Mouse (Mus musculus) right cerebral cortex, postnatal 14 days (tissue): ENCODE data around the gene Tbce.
"Not testable (repeated sequence)": the region's sequence is repeated elsewhere in the genome, so short reads cannot be mapped to it uniquely, and the experiment has no call there.

Source experiments
- DNase-seq: peaks from one replicate; pipeline ENCODE4 v3.0.0; 2022

Tbce gene

DNA sequence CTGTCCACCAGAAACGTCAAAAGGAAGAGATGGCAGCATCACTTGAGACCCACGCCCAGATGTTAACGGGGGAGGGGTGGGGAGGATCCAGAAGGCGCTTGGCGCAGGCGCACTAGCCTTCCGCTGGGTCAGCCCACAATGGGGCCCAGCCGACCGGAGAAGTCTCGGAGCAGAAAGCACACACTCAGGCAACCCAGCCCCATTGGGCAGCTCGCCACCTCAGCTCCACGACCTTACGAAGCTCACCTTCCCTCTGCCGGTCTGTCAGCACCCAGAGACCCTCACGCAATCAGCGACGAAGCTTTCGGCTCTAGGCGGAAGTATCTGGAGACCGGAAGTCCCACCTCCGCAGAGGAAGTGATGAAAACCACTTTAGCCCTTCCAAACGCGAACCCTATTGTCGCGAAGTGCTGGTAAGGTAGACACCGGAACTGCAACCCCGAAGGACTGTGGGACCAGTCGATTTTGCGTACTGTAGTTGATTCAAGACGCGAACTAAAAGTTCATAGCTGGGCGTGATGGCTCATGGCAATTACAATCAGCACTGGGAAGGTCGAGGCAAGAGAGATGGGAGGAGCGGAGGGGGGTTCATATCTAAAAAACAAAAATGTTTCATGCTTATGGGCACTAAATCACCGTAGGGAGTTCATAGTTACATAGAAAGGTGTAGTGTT lies at the start of gene Tbce:
Gene Tbce, minus strand, starts transcription at position 347 of the 674 bp plus-strand sequence.
- DNase-seq, result peak; percentile 91

DNA sequence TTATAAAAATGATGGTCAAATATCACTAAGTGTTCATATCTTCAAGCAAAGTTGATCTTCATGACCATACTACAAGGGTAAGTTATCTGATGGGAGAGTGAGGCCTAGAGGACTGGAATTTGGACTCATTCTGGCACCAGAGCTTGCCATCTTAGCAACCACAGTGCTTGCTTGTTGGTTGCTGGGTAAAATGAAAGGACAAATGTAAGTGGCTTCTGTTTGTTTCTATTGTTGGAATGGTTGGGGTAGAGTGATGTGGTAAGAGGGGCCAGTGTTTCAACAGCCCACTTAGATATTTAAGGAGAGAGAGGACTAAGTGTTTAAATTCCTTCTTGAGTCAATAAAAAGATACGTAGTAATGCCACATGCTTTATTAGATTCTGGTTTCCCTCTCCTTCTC lies 49.2 kb upstream of the Tbce start:
- no peak for DNase-seq

DNA sequence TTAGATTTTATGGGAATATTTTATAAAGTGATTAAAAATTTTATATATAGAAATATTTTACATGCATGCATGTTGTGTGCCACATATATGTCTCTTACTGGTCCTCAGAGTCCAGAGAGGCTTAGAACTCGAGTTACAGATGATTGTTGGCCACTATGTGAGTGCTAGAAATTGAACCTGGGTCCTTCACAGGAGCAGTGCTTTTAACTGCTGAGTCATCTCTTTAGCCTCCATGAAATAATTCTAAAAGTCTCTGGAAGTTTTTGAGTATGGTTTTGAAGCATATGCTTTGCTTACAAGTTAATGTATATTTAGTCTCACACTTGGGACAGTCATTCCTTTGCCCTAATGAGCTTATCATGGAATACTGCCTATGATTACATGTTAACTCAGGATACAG lies 35.9 kb upstream of the Tbce start:
- DNase-seq, result no peak

DNA sequence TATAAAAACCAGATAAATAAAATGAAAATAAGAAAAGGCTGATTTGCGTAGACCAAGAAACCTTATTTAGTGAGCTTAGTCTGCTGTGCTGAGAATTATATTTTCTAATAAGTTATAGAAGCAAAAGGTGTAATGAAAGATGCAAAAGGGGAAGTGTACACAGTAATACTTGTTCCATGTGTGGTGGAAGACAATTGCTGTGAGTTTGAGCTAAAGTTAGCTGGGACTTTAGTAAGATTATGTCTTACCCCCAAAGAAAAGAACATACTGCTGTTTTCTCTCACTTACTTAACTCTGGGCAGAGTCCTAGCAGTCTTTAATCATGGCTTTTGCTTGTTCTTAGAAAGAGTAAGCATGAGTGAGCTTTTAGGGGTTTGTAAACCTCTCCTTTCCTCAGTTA lies 34.9 kb upstream of the Tbce start:
- DNase-seq, result no peak

DNA sequence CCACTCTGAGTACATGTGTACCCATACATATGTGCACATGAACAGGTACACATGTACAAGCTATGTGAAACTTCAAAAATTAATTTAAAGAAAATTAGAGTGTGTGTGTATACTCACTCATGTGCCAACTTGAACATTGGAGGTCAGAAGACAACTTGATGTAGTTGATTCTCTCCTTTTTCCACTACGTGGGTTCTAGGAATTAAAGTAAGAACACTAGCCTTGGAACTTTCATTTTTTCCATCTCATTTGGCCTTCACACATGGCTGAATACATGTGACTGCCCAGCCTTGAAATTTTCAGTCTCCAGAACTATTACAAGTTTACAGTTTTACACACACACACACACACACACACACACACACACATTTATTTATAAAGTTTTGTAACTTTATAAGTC lies 29.9 kb upstream of the Tbce start:
- no peak for DNase-seq

DNA sequence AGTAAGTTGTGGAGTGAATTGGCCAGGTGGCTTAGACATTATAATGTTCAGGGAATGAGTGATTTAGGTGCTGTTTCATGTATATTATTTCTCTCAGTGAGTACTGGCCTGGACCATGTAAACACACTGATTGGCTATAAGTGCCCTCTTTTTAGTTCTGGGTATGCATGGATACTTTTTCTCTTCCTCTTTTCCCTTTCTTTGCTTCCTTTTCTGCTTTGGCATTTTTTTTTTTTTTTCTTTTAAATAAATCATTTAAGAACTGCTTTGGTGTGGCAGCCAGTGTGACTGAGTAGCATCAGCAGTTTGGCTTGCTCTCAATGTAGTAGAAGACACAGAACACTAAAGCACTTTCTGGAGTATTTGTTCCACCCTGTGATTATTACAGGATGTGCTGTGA lies 28.6 kb upstream of the Tbce start:
- DNase-seq, result no peak

DNA sequence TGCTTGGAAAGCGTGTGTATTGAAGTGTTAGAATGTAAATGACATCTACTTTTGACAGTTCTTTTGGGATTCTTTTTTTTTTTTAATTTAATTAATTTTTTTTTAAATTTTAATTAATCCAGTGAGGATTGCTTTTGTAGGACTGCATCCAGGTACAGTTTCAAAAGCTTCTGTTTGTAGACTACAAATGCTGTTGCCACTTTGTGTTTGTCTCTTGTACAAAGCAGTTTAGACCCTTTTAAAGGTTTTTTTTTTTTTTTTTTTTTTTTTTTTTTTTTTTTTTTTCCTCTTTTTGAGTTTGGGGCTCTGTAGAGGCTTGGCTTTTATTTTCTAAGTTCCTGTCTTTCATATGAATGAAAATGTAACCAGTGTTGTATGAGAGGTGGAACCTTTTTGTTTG lies 26.3 kb upstream of the Tbce start:
- DNase-seq, result no peak

DNA sequence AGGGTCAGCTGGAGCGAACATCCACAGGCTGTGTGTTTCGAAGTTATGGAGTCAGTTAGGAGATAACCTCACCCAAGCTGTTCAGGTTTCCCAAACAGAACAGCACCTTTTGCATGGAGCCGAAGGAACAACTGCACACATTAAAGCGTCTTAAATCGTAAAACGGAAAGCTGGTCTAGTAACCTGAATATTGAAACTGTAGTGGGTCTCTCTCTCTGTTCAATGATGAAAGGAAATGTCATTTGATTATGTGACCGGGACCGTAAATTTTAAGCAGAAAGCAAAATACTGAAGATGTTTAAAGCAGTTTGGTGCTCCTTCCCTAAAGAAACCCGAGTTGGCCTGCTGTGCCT lies 25.6 kb upstream of the Tbce start:
- DNase-seq, result no peak

DNA sequence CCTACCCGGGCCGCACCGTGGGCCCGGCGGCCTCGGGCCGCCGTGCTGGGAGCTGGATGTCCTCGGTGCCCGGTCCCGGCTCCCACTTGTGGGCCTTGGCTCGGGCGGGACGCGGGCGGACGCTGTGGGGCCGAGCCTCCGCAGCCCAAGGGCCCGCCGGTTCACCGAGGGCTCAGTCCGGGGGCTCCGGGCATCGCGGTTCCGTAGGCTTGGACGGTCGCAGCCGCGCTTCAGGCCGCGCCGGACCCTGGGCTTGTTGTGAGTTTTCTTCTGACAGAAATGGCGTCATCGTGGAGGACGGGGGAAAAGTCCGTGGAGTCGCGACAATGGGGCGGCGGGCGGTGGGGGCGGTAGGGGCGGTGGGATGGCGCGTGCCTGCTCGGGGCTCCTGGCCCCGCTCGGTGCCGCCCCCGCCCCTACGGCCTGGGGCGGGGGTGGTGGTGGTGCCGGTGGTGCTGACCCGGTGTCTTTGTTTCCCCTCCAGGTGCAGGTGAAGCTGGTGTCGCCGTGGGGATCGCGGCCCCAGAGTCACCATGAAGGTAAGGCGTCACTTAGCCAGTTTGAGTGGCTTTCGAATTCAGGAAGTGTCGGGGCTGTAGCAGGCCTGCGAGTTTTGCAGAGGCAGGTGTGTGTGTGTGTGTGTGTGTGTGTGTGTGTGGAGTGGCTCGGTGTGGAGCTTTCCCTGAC lies 25.0 kb upstream of the Tbce start:
- peak; percentile 38 for DNase-seq

DNA sequence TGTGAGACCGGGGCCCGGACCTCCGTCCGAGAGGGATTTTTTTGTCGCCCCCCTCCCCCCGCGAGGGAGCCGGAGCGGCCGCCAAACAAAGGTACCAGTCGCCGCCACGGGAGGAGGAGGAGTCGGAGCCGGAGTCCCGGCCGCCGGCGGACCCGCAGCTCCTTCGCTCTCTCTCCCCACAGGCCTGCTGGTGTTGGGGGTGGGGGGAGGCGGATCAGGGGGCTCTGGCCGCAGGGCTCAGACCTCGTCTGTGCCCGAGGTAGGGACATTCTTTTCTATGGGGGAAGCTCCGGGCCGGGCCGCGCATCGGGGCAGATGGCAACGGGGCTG lies 24.5 kb upstream of the Tbce start:
- no peak for DNase-seq

DNA sequence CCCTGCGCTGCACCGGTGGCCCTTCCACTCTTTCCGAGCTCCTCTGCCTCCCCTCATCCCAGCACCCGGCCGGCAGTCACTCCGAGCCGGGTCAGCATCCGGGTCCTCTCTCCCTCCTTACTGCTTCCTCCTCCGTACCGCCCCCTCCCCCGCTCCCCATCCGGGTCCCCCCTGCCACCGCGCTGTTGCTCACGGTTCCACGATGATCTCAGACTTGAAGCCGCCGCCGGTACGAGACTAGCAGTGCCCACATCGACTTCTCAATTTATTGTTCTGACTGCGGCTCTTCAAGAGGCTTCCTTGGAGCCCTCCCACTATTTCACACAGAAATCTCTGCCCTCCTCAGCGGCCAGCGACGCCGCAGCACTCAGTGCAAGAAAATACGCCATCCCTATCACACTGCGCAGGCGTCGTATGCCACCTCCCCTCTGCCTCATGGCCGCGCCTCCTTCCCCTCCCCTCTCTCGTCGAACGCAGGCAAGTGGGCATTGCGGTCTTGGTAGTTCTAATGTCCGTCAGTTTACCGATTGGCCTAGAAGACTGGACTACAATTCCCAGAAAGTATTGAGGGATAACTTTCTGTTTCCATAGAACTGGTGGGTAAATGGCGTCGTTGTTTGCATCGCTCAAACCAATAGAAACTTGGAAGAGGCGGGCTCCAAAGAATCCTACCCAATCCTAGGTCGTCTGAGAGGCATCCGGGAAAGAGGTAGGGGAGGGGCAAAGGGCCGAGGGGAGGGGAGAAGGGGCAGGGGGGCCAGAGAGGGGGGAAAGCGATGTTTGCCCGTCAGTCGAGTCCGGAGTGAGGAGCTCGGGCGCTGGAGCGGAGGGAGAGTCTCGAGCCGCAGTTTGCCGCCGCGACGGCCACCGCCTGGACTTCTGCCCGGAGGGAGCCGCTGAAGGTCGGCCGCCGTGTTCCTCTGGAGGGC lies 23.8 kb upstream of the Tbce start, which contains the start of the genes Arid4b and Ggps1:
Gene Arid4b, plus strand, starts transcription at position 220 of the 929 bp plus-strand sequence.
Gene Ggps1, minus strand, starts transcription at position 476 of the 929 bp plus-strand sequence.
- DNase-seq, result peak; percentile 91

DNA sequence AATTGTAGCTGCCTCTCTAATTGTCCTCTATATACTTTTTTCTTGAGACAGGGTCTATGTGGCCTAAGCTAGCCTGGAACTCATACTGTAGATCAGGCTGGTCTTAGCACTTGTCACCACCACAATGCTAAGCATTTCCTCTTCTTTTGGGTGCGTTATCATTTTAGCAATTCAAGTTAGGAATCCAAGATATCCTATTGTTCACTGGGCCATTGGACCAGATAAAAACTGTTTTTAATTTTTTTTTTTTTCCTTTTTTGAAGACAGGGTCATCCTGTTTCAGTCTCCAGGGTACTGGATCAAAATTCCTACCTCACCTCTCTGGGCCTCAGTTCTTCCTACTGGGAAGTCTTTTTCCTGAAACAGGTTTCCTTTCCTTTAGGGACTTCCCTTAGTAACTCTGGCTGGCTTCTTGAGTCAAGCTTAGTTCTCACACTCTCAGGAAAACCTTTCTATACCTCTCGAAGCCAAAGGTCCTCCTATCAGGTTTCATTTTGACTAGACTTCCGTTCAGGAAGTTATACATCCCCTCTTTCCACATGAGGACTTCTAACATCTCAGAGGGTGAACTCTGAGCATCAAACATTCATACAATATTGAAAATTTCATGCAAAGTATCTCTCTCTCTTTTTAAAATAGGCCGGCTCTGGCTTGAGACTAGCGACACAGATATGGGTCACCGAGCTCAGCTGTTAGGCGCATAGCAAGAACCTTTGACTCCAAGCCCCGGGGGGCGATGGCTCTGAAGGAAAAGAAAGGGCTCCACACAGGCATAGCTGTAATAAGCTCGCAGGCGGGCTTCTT lies 23.0 kb upstream of the Tbce start:
- no peak for DNase-seq

DNA sequence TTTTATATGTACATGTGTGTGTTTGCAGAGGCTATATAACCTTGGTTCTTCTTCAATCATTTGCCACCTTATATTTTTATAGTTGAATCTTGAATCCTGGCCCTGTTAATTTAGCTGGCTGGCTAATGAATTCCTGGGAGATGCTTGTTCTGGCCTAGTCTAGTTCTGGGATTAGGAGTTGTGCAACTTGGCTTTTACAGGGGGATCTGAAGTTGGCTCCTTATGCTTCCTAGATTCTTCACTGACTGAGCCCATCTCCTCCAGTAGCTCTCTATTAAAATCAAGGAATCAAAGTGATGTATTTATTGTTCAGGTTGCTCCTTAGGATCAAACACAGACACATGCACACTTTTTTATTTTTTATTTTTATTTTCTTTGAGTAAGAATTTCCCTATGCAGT lies 20.1 kb upstream of the Tbce start:
- DNase-seq, result no peak

DNA sequence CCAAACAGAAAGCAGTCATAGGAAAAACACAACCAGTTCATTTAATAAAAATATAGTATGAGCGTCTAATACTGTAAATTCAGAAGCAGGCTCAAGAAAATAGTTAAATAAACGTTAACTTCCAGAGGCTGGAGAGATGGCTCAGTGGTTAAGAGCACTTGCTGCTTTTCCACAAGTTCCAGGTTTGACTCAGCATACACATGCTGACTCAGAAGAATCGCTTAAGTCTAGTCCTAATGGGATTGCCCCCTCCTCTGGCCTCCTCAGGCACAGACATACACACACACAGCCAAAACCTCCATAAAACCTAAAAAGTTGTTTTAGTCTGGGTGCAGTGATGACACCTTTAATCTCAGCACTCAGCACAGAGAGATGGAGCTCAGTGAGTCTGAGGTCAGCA lies 17.4 kb upstream of the Tbce start:
- no peak for DNase-seq

DNA sequence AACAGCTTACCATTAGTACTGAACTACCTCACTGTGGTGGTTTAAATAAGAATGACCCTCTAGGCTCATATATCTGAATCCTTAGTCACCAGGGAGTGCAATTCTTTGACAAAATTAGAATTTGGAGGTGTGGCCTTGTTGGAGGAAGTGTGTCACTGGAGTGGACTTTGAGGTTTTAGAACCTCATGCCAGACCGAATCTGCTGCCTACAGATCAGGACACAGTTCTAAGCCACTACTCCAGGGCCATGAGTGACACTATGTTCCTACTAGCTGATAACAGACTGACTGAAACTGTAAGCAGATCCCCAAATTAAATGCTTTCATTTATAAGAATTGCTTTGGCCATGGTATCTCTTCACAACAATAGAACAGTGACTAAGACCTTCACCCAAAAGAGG lies 10.4 kb upstream of the Tbce start:
- no peak for DNase-seq

DNA sequence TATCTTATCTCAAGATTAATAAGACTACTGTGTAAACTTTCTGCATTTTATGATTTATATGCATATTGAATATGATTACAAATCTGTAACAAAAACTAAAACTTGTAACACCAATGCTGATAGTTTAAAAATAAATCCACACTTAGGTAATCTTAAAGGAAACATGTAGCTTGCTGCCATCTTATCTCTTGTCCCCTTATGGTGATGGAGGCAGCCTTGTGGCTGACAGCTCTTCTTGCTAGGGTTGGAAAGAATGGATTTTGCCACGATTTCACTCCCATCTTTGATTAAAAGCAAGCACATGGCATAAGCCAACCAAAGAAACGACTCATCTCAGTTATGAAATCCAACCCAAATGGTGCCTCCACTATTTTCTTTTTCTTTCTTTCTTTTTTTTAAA lies 5.1 kb upstream of the Tbce start:
- DNase-seq, result no peak

DNA sequence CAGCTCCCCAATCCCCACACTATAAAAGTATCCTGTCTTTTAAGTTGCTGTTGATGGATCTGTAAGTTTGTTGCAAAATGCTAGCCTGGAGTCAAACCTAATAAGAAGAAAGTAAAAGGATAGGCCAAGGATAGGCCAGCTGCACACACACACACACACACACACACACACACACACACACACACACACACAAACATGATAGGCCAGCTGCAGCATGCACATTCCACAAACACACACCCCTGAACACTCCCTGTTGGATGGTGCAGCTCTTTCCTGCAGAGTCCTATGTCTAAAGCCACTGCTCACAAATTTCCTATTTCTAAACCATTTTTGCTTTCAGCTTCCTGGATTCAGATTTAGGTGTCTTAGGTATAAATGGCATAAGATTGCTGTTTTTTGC lies 4.4 kb upstream of the Tbce start:
- no peak for DNase-seq

DNA sequence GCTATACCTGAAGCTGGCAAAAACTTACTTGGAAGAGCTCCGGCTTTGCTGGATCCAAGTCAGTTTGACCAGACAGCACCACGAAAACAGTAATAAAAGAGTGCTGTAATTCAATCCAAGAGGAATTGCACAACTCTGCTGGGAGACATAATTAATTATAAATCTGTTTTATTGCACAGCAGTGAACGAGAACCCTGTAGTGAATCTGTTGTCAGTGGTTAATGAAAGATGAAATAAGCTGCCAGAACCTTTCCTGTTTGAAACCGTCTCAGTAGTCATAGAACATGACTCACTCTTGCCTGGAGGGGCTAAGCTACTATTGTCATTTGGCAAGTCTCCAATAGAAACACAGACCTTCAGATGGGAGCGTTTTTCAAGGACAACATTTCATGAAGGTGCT lies 748 bp upstream of the Tbce start:
- DNase-seq, result no peak

DNA sequence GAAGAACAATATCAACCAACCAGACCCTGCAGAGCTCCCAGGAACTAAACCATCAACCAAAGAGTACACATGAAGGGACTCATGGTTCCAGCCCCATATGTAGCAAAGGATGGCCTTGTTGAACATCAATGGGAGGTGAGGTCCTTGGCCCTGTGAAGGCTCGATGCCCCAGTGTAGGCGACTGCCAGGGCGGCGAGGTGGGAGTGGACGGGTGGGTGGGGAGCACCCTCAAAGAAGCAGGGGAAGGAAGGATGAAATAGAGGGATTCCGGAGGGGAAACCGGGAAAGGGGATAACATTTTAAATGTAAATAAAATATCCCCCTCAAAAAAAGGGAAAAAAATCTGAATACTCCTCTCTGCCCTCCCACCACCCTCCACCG lies 537 bp downstream of the Tbce start:
- no peak for DNase-seq

DNA sequence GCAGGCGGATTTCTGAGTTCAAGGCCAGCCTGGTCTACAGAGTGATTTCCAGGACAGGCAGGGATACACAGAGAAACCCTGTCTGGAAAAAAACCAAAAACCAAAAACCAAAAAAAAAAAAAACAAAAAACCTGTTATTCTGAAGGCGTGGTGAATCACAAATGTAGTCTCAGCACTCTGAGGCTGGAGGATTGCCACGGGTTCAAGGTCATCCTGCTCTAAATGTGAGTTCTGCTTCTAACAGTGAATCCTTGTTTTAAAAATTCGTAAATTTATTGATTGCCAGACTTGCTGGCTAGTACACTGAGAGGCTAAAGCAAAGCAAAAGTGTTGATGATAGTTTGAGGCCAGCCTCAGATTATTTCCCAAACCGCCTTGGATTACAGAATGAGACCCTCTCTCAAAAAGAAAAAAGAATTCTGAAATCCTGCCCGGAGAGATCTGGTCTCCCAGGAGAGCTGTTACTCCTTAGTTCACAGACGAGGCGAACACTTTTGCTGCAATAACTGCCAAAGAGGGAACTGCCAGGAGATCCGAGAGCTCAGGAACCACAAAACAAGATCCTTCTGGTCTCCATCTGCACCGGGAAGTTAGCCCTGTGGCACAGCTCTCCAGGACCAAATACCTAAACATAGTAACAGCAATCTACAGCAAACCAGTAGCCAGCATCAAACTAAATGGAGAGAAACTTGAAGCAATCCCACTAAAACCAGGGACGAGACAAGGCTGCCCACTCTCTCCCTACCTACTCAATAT lies 3.4 kb downstream of the Tbce start:
- DNase-seq, result no peak

DNA sequence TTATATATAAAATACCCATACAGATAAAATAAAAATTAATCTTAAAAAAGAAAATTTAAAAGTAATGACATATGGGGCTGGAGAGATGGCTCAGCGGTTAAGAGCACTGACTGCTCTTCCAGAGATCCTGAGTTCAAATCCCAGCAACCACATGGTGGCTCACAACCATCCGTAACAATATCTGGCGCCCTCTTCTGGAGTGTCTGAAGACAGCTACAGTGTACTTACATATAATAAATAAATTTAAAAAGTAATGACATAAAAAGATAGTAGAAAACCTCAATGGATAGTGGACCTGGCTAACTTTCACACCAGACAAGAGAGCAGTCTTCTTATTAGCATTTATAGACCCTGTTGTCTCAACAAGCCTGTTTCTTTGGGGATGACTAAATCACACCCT lies 4.1 kb downstream of the Tbce start:
- DNase-seq, result not testable (repeated sequence)

DNA sequence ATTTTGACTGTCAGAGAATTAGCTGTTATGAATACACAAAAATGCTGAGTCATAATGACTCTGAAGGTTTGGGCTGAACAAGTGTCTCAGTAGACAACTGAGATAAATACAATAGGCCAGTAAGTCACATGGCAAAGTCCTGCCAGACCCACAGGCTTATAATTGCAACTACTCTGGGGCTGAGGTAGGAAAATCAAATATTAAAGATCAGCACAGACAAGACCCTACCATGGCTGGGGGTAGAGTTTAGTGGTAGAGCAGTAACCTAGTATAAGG lies 5.4 kb downstream of the Tbce start:
- DNase-seq, result no peak
